Mouse (Mus musculus): ENCODE data around the gene Supt20. TPM values are rescaled to one million over a fixed set of nuclear protein-coding genes. Genes with fewer than 3 reads are reported as not detected.

Gene Supt20
- polyA plus RNA-seq, 1 experiment from 2014 or later: 126 TPM

DNA sequence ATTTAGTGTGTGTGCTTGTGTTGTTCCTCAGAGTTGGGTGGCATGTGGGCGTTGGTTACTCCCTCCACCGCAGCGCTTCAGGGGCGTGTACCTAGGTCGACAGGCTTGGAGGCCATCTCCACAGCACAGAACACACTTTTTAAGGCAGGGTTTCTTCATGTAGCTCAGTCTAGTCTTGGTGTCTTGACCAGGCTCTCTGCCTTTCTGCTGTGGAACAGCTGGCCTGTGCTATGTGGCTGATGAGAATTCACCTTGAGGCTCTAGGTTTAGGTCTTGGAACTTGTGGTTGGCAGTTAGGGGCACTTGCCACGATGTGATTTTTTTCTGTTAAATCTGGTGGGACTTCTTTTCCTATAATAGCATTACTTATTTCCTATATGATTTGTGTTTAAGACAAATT, 21.6 kb downstream of the Supt20 start, which contains the start of gene Gm21958:
Gene Gm21958 (minus strand): TSS at position 101 of the 400 bp plus-strand sequence.
- H3K9me3 ChIP-seq (replicated peaks; ENCODE audit: control insufficient read depth, low read length): no peaks in the 10 kb centered on the region
- no peak within 1 kb of the TSS for H3K4me2 ChIP-seq (ENCODE audit: low read depth, low read length)
- H3K9ac ChIP-seq (replicated peaks; ENCODE audit: low read length): no peak within 1 kb of the TSS
- H3K36me3 ChIP-seq (replicated peaks; ENCODE audit: control insufficient read depth, insufficient read depth, low read depth, low read length): peaks cover 12% of the 10 kb centered on the region
- no peaks in the 10 kb centered on the region for H3K27me3 ChIP-seq (ENCODE audit: control insufficient read depth, insufficient read depth, low read length)
- H3K27ac ChIP-seq (replicated peaks; ENCODE audit: low read depth, low read length): no peak within 1 kb of the TSS
- DNase-seq (ENCODE audit: low spot score) (no peak), ATAC-seq (replicated peaks; ENCODE audit: insufficient number of reproducible peaks, low FRiP score, low TSS enrichment, low read depth) (no peak)
- H3K4me1 ChIP-seq (ENCODE audit: control insufficient read depth, insufficient read depth, low read length): no peaks in the 10 kb centered on the region
- WGBS: 85% methylated on average over 6 of the region's 6 CpGs
- H3K4me3 ChIP-seq (ENCODE audit: low read depth, low read length): no peak within 1 kb of the TSS

DNA sequence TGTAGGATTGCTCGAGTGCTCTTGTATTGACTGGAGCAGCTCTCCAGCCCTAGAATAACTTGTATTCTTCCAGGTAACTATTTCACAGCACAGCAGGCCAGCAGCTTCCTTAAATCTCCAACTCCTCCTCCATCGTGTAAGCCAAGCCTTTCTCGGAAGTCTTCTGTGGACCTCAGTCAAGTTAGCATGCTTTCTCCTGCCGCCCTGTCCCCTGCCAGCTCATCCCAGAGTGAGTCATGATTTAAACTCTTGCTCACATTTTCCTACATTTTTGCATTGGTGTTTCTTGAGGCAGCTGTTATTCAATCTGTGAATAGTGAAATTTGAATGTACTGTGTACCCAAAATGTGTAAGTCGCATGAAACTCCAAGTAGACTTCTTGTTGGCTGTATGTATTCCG, 22.9 kb downstream of the Supt20 start:
- DNase-seq (ENCODE audit: low spot score) (no peak), ATAC-seq (replicated peaks; ENCODE audit: insufficient number of reproducible peaks, low FRiP score, low TSS enrichment, low read depth) (no peak)
- H3K4me3 ChIP-seq (ENCODE audit: low read depth, low read length): no peak overlapping the region
- no peaks in the 10 kb centered on the region for H3K27me3 ChIP-seq (ENCODE audit: control insufficient read depth, insufficient read depth, low read length)
- no peaks in the 10 kb centered on the region for H3K4me1 ChIP-seq (ENCODE audit: control insufficient read depth, insufficient read depth, low read length)
- no peaks in the 10 kb centered on the region for H3K9me3 ChIP-seq (replicated peaks; ENCODE audit: control insufficient read depth, low read length)
- 91% methylated on average over 6 of the region's 6 CpGs for WGBS
- peaks cover 11% of the 10 kb centered on the region for H3K36me3 ChIP-seq (replicated peaks; ENCODE audit: control insufficient read depth, insufficient read depth, low read depth, low read length)
- H3K4me2 ChIP-seq (ENCODE audit: low read depth, low read length): no peak overlapping the region
- no peak overlapping the region for H3K9ac ChIP-seq (replicated peaks; ENCODE audit: low read length)
- H3K27ac ChIP-seq (replicated peaks; ENCODE audit: low read depth, low read length): no peak overlapping the region

DNA sequence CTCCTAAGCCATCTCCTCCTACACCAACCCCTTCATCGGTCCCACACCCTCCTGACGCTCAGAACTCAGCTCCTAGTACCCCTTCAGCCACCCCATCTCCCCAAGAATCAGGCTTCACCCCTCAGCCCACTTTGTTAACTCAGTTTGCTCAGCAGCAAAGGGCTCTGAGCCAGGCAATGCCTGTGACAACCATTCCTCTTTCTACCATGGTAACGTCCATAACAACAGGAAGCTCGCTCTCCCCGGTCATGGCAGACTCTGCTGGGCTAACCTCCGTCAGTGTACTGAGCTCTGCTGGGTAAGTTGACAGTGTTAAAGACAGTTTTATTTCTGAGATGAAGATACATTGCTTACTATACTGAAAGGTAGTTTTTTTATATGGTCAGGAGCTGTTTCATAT, 24.7 kb downstream of the Supt20 start:
- Histone ChIP-seq H3K4me1 (ENCODE audit: control insufficient read depth, insufficient read depth, low read length) (no peaks in the 10 kb centered on the region), H3K9me3 (replicated peaks; ENCODE audit: control insufficient read depth, low read length) (no peaks in the 10 kb centered on the region), H3K4me3 (ENCODE audit: low read depth, low read length) (no peak overlapping the region), H3K36me3 (replicated peaks; ENCODE audit: control insufficient read depth, insufficient read depth, low read depth, low read length) (peaks cover 5% of the 10 kb centered on the region), H3K9ac (replicated peaks; ENCODE audit: low read length) (no peak overlapping the region), H3K27me3 (ENCODE audit: control insufficient read depth, insufficient read depth, low read length) (no peaks in the 10 kb centered on the region), H3K4me2 (ENCODE audit: low read depth, low read length) (no peak overlapping the region), H3K27ac (replicated peaks; ENCODE audit: low read depth, low read length) (no peak overlapping the region)
- no peak for ATAC-seq (replicated peaks; ENCODE audit: insufficient number of reproducible peaks, low FRiP score, low TSS enrichment, low read depth)
- WGBS: 88% methylated on average over 6 of the region's 6 CpGs
- no peak for DNase-seq (ENCODE audit: low spot score)

DNA sequence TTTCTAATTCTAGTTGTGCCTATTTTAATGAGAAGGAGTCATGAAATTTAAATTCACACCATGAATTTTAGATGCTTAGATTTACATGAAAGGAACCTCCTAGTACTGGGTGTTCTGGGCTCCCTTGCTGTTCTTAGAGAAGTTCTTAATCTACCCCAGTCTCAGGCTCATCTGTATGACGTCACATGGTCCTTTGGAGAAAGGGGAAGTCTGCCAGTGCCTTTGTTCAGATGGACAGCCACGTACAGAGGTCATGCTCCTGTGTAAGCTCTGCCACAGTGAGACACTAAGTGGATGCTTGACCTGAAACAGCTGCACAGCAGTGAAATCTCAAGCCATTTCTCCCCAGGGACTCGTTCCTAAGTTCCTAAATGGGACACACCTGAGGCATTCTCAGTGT, 26.3 kb downstream of the Supt20 start:
- H3K4me2 ChIP-seq (ENCODE audit: low read depth, low read length): no peak overlapping the region
- H3K36me3 ChIP-seq (replicated peaks; ENCODE audit: control insufficient read depth, insufficient read depth, low read depth, low read length): peaks cover 5% of the 10 kb centered on the region
- no peak overlapping the region for H3K9ac ChIP-seq (replicated peaks; ENCODE audit: low read length)
- no peak overlapping the region for H3K4me3 ChIP-seq (ENCODE audit: low read depth, low read length)
- WGBS: 62% methylated on average over 3 of the region's 3 CpGs
- H3K4me1 ChIP-seq (ENCODE audit: control insufficient read depth, insufficient read depth, low read length): no peaks in the 10 kb centered on the region
- DNase-seq (ENCODE audit: low spot score) (no peak), ATAC-seq (replicated peaks; ENCODE audit: insufficient number of reproducible peaks, low FRiP score, low TSS enrichment, low read depth) (no peak)
- H3K27me3 ChIP-seq (ENCODE audit: control insufficient read depth, insufficient read depth, low read length): no peaks in the 10 kb centered on the region
- H3K9me3 ChIP-seq (replicated peaks; ENCODE audit: control insufficient read depth, low read length): no peaks in the 10 kb centered on the region
- no peak overlapping the region for H3K27ac ChIP-seq (replicated peaks; ENCODE audit: low read depth, low read length)

- DNase-seq (ENCODE audit: low spot score) (no peak), ATAC-seq (replicated peaks; ENCODE audit: insufficient number of reproducible peaks, low FRiP score, low TSS enrichment, low read depth) (no peak)
- no peaks in the 10 kb centered on the region for H3K27me3 ChIP-seq (ENCODE audit: control insufficient read depth, insufficient read depth, low read length)
- H3K9me3 ChIP-seq (replicated peaks; ENCODE audit: control insufficient read depth, low read length): no peaks in the 10 kb centered on the region
- H3K4me3 ChIP-seq (ENCODE audit: low read depth, low read length): no peak overlapping the region
- no peak overlapping the region for H3K4me2 ChIP-seq (ENCODE audit: low read depth, low read length)
- H3K27ac ChIP-seq (replicated peaks; ENCODE audit: low read depth, low read length): no peak overlapping the region
- no peaks in the 10 kb centered on the region for H3K4me1 ChIP-seq (ENCODE audit: control insufficient read depth, insufficient read depth, low read length)
- 89% methylated on average over 10 of the region's 10 CpGs for WGBS
- H3K9ac ChIP-seq (replicated peaks; ENCODE audit: low read length): no peak overlapping the region
- H3K36me3 ChIP-seq (replicated peaks; ENCODE audit: control insufficient read depth, insufficient read depth, low read depth, low read length): peaks cover 2% of the 10 kb centered on the region
Observed at GRCm38 (mm10) chr3:54723741-54724500, 31.3 kb downstream of the Supt20 start.

GRCm38 (mm10) chr3:54725344-54725743, 32.7 kb downstream of the Supt20 start:
- no peak overlapping the region for H3K4me3 ChIP-seq (ENCODE audit: low read depth, low read length)

DNA sequence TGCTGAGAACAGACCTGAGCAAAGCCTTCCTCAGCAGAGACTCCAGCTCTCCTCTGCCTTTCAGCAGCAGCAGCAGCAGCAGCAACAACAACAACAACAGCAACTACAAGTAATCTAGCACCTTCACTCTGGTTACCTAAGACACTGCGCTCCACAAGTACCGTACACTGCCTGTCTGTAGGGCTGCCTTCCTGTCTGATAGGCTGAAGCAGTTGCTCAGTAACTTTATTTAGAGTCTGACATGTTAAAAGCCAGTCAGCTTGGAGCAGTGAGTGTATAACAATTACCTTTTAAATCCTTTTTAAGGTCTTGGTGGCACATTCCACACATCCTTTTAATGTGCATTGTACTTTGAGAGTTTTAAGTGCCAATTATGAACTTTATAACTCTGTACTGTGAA, 35.0 kb downstream of the Supt20 start:
- no peak overlapping the region for H3K9ac ChIP-seq (replicated peaks; ENCODE audit: low read length)
- H3K4me3 ChIP-seq (ENCODE audit: low read depth, low read length): no peak overlapping the region
- H3K27me3 ChIP-seq (ENCODE audit: control insufficient read depth, insufficient read depth, low read length): no peaks in the 10 kb centered on the region
- no peak overlapping the region for H3K4me2 ChIP-seq (ENCODE audit: low read depth, low read length)
- DNase-seq (ENCODE audit: low spot score): no peak
- H3K9me3 ChIP-seq (replicated peaks; ENCODE audit: control insufficient read depth, low read length): no peaks in the 10 kb centered on the region
- ATAC-seq (replicated peaks; ENCODE audit: insufficient number of reproducible peaks, low FRiP score, low TSS enrichment, low read depth): no peak
- peaks cover 9% of the 10 kb centered on the region; the same call in 1 of the 2 replicates for H3K36me3 ChIP-seq (replicated peaks; ENCODE audit: control insufficient read depth, insufficient read depth, low read depth, low read length)
- WGBS: 94% methylated on average over 2 of the region's 2 CpGs
- no peaks in the 10 kb centered on the region for H3K4me1 ChIP-seq (ENCODE audit: control insufficient read depth, insufficient read depth, low read length)
- no peak overlapping the region for H3K27ac ChIP-seq (replicated peaks; ENCODE audit: low read depth, low read length)

More at GRCm38 (mm10) chr3:54725344-54725743, 32.7 kb downstream of the Supt20 start:
- Histone ChIP-seq H3K9ac (replicated peaks; ENCODE audit: low read length) (no peak overlapping the region), H3K4me1 (ENCODE audit: control insufficient read depth, insufficient read depth, low read length) (no peaks in the 10 kb centered on the region), H3K9me3 (replicated peaks; ENCODE audit: control insufficient read depth, low read length) (no peaks in the 10 kb centered on the region), H3K36me3 (replicated peaks; ENCODE audit: control insufficient read depth, insufficient read depth, low read depth, low read length) (peaks cover 9% of the 10 kb centered on the region), H3K4me2 (ENCODE audit: low read depth, low read length) (no peak overlapping the region), H3K27ac (replicated peaks; ENCODE audit: low read depth, low read length) (no peak overlapping the region), H3K27me3 (ENCODE audit: control insufficient read depth, insufficient read depth, low read length) (no peaks in the 10 kb centered on the region)
- WGBS: 84% methylated on average over 2 of the region's 2 CpGs
- DNase-seq (ENCODE audit: low spot score) (no peak), ATAC-seq (replicated peaks; ENCODE audit: insufficient number of reproducible peaks, low FRiP score, low TSS enrichment, low read depth) (no peak)

GRCm38 (mm10) chr3:54728100-54728499, 35.5 kb downstream of the Supt20 start:
- ATAC-seq (replicated peaks; ENCODE audit: insufficient number of reproducible peaks, low FRiP score, low TSS enrichment, low read depth): no peak
- no peak overlapping the region for H3K4me2 ChIP-seq (ENCODE audit: low read depth, low read length)
- H3K4me1 ChIP-seq (ENCODE audit: control insufficient read depth, insufficient read depth, low read length): no peaks in the 10 kb centered on the region
- DNase-seq (ENCODE audit: low spot score): no peak
- H3K36me3 ChIP-seq (replicated peaks; ENCODE audit: control insufficient read depth, insufficient read depth, low read depth, low read length): peaks cover 9% of the 10 kb centered on the region; the same call in 1 of the 2 replicates
- no peak overlapping the region for H3K4me3 ChIP-seq (ENCODE audit: low read depth, low read length)
- WGBS: 87% methylated on average over 6 of the region's 6 CpGs
- H3K27me3 ChIP-seq (ENCODE audit: control insufficient read depth, insufficient read depth, low read length): no peaks in the 10 kb centered on the region
- no peak overlapping the region for H3K9ac ChIP-seq (replicated peaks; ENCODE audit: low read length)
- no peak overlapping the region for H3K27ac ChIP-seq (replicated peaks; ENCODE audit: low read depth, low read length)
- no peaks in the 10 kb centered on the region for H3K9me3 ChIP-seq (replicated peaks; ENCODE audit: control insufficient read depth, low read length)
